Mouse (Mus musculus) lung, postnatal 0 days (tissue): ENCODE results near the gene Mag.

Experiments
- CTCF ChIP-seq: IDR thresholded peaks from 2 replicates; pipeline ENCODE4 v1.5.1; 2016; ENCODE audit warnings: antibody characterized with exemption, mild to moderate bottlenecking
- EP300 ChIP-seq: IDR thresholded peaks from 2 replicates; pipeline ENCODE4 v1.6.1; 2016; ENCODE audit warnings: antibody characterized with exemption, mild to moderate bottlenecking, control low read depth

- TF ChIP-seq CTCF (no peak), EP300 (no peak)
Observed at GRCm38 (mm10) chr7:30924071-30924470, 9.4 kb upstream of the Mag start.
